In genomic region chr11:116463833-116464232, GRCm38 (mm10) we compare ENCODE assay signal across 8 mouse cellular contexts. TPM values are rescaled to one million over a fixed set of nuclear protein-coding genes. Genes with fewer than 3 reads are reported as not detected.
DNase-seq lines count a peak whose midpoint lies in the region; ATAC-seq and TF ChIP-seq lines count a peak whose summit lies in the region.

No protein-coding gene starts in this region.

- peak; percentile 80 for TF ChIP-seq CTCF in cerebellum, adult 2 months (IDR thresholded peaks at IDR 0.05; ENCODE audit: borderline replicate concordance, insufficient read depth, low read depth, low read length)
- peak; percentile 84 for TF ChIP-seq CTCF in hindbrain, postnatal 0 days (IDR thresholded peaks at IDR 0.05; ENCODE audit: low read depth)
- TF ChIP-seq CTCF in left cerebral cortex, adult 2 months (IDR thresholded peaks at IDR 0.05): peak; percentile 80

- peak; percentile 95 for DNase-seq in NIH3T3 (ENCODE audit: low read depth)
- DNase-seq in cerebellum, adult 2 months: peak; percentile 68 to 82
- peak; percentile 47 to 76 for DNase-seq in frontal cortex, postnatal 10 days (ENCODE audit: low spot score in 2 of 2)
- DNase-seq in hindbrain, postnatal 0 days (ENCODE audit: low spot score): peak; percentile 86
- peak; percentile 74 to 88 for DNase-seq in left cerebral cortex, adult 2 months (ENCODE audit: extremely low spot score in 1 of 2, low spot score in 2 of 2)
- DNase-seq in skeletal muscle tissue, adult 2 months (ENCODE audit: low read depth, low spot score): peak; percentile 85

- H3K4me3 ChIP-seq in cerebellum, adult 2 months (replicated peaks; ENCODE audit: insufficient read depth, low read depth, low read length): no peak overlapping the region
- H3K4me3 ChIP-seq in hindbrain, postnatal 0 days (ENCODE audit: low read length): no peak overlapping the region
- no peak overlapping the region for H3K4me3 ChIP-seq in left cerebral cortex, adult 2 months

- no peaks in the 10 kb centered on the region for H3K27me3 ChIP-seq in cerebellum, adult 2 months (ENCODE audit: control insufficient read depth, insufficient read depth, low read length)
- H3K27me3 ChIP-seq in hindbrain, postnatal 0 days (ENCODE audit: insufficient read depth, low read length): no peaks in the 10 kb centered on the region

- H3K9me3 ChIP-seq in hindbrain, postnatal 0 days (ENCODE audit: low read length): no peaks in the 10 kb centered on the region

- no peak overlapping the region for H3K4me2 ChIP-seq in hindbrain, postnatal 0 days (ENCODE audit: low read depth, low read length)

- H3K36me3 ChIP-seq in hindbrain, postnatal 0 days (ENCODE audit: insufficient read depth, low read length): no peaks in the 10 kb centered on the region

- H3K9ac ChIP-seq in hindbrain, postnatal 0 days (replicated peaks; ENCODE audit: low read length): no peak overlapping the region

- no peak overlapping the region for H3K27ac ChIP-seq in cerebellum, adult 2 months (ENCODE audit: insufficient read depth, low read length)
- no peak overlapping the region for H3K27ac ChIP-seq in hindbrain, postnatal 0 days
- no peak overlapping the region for H3K27ac ChIP-seq in left cerebral cortex, adult 2 months

- no peaks in the 10 kb centered on the region for H3K4me1 ChIP-seq in cerebellum, adult 2 months (ENCODE audit: control insufficient read depth, insufficient read depth, low read length)
- H3K4me1 ChIP-seq in hindbrain, postnatal 0 days (ENCODE audit: insufficient read depth, low read length): no peaks in the 10 kb centered on the region

- intact Hi-C loops in left cerebral cortex, adult 2 months (cut with DNase I): loop anchor here (1.0 to 2.0 kb wide), 2 partner anchors 145 to 238 kb away; no protein-coding TSS in a partner anchor

- ATAC-seq in hindbrain, postnatal 0 days: peak; percentile 83; the same call in 1 of the 2 replicates
- ATAC-seq in megakaryocyte, adult 5-6 weeks (ENCODE audit: poor library complexity, severe bottlenecking): peak; percentile 97
- no peak for ATAC-seq in activated CD4-positive, CD25-positive, alpha-beta regulatory T cell, adult 4 months

- WGBS in cerebellum, adult 2 months: 2% methylated on average over 2 of the region's 2 CpGs
- 12% methylated on average over 2 of the region's 2 CpGs for WGBS in hindbrain, postnatal 0 days

- no peak for TF ChIP-seq POLR2A in cerebellum, adult 2 months (IDR thresholded peaks at IDR 0.05; ENCODE audit: borderline replicate concordance, insufficient read depth, low read length)

RNA-seq across cellular contexts. Expression of gene Qrich2, which starts 2.2 kb away (rescaled TPM):
- polyA plus RNA-seq in cerebellum, adult 2 months (2012; rRNA removed): 0.05 TPM in 1 of 2 replicates, not detected in the other
- total RNA-seq in hindbrain, postnatal 0 days (2014; rRNA removed): not detected in 2 replicates
- 0.30 and 0.31 TPM in 2 replicates for polyA plus RNA-seq in hindbrain, postnatal 0 days (2015; fragmentation: Nextera tagmentation; extraction: Ambion mirVana)
- total RNA-seq in left cerebral cortex, adult 2 months (2021): under 1 TPM in 1 of 2 experiments, not detected in 1; 0.16 TPM
- not detected in 2 replicates for total RNA-seq in megakaryocyte, adult 5-6 weeks (2015)
- total RNA-seq in megakaryocyte, adult 5-6 weeks (2017): 0.18 and 0.65 TPM in 2 replicates
- not detected for polyA plus RNA-seq in activated CD4-positive, CD25-positive, alpha-beta regulatory T cell, adult 4 months (2017; shearing (Covaris generic))

RNA-seq across cellular contexts. Expression of gene Ubald2, which starts 29.9 kb away (rescaled TPM):
- polyA plus RNA-seq in cerebellum, adult 2 months (2012; rRNA removed): 34.8 and 44.0 TPM in 2 replicates
- 67.9 and 102 TPM in 2 replicates for total RNA-seq in hindbrain, postnatal 0 days (2014; rRNA removed)
- polyA plus RNA-seq in hindbrain, postnatal 0 days (2015; fragmentation: Nextera tagmentation; extraction: Ambion mirVana): 39.3 and 41.7 TPM in 2 replicates
- 10 to 100 TPM; 27.2 to 28.0 TPM for total RNA-seq in left cerebral cortex, adult 2 months (2021)
- total RNA-seq in megakaryocyte, adult 5-6 weeks (2015): 94.1 and 112 TPM in 2 replicates
- total RNA-seq in megakaryocyte, adult 5-6 weeks (2017): 58.4 and 64.0 TPM in 2 replicates
- 10 to 100 TPM; 13.7 to 15.0 TPM for polyA plus RNA-seq in activated CD4-positive, CD25-positive, alpha-beta regulatory T cell, adult 4 months (2017; shearing (Covaris generic))

RNA-seq across cellular contexts. Expression of gene Prpsap1, which starts 30.2 kb away (rescaled TPM):
- polyA plus RNA-seq in cerebellum, adult 2 months (2012; rRNA removed): 114 and 129 TPM in 2 replicates
- total RNA-seq in hindbrain, postnatal 0 days (2014; rRNA removed): 99.7 and 105 TPM in 2 replicates
- 148 and 150 TPM in 2 replicates for polyA plus RNA-seq in hindbrain, postnatal 0 days (2015; fragmentation: Nextera tagmentation; extraction: Ambion mirVana)
- total RNA-seq in left cerebral cortex, adult 2 months (2021): 10 to 100 TPM; 78.3 to 85.6 TPM
- total RNA-seq in megakaryocyte, adult 5-6 weeks (2015): 28.6 and 32.6 TPM in 2 replicates
- 19.2 and 34.6 TPM in 2 replicates for total RNA-seq in megakaryocyte, adult 5-6 weeks (2017)
- 10 to 100 TPM; 47.3 to 60.5 TPM for polyA plus RNA-seq in activated CD4-positive, CD25-positive, alpha-beta regulatory T cell, adult 4 months (2017; shearing (Covaris generic))

RNA-seq across cellular contexts. Expression of gene Rnf157, which starts 51.0 kb away (rescaled TPM):
- 121 and 147 TPM in 2 replicates for polyA plus RNA-seq in cerebellum, adult 2 months (2012; rRNA removed)
- total RNA-seq in hindbrain, postnatal 0 days (2014; rRNA removed): 108 and 117 TPM in 2 replicates
- 53.0 and 60.5 TPM in 2 replicates for polyA plus RNA-seq in hindbrain, postnatal 0 days (2015; fragmentation: Nextera tagmentation; extraction: Ambion mirVana)
- total RNA-seq in left cerebral cortex, adult 2 months (2021): 100 to 1,000 TPM; 256 to 285 TPM
- total RNA-seq in megakaryocyte, adult 5-6 weeks (2015): 6.2 and 7.0 TPM in 2 replicates
- total RNA-seq in megakaryocyte, adult 5-6 weeks (2017): 5.7 and 7.1 TPM in 2 replicates
- 1 to 10 TPM; 6.6 to 6.9 TPM for polyA plus RNA-seq in activated CD4-positive, CD25-positive, alpha-beta regulatory T cell, adult 4 months (2017; shearing (Covaris generic))
